Mouse (Mus musculus) gastrocnemius, adult 18-20 months (tissue): Measurements from ENCODE around the gene Tyw5. TPM values are rescaled to one million over a fixed set of nuclear protein-coding genes. Genes with fewer than 3 reads are reported as not detected.

Experiments
- DNase-seq: peaks from one replicate; pipeline ENCODE4 v3.0.0; 2021; ENCODE audit warnings: low spot score
- long read RNA-seq, 2 experiments: library from polyadenylated mRNA; stranded (forward); transcript quantifications; one replicate each; pipeline ENCODE4 v2.0.0; 2021
- total RNA-seq, 2 experiments: library from RNA; stranded (reverse); gene quantifications; 2 replicates each; pipeline ENCODE4 v1.2.3; 2021

The Tyw5 gene
- 1 to 10 TPM; 2.5 to 3.9 TPM for total RNA-seq
- long read RNA-seq, experiment 1, result 0 reads
- long read RNA-seq, experiment 2, partial matches to known transcripts, result 0 of 3 reads
- long read RNA-seq, experiment 2, other reads (novel, unspliced or antisense), result 1 of 3 reads

DNA sequence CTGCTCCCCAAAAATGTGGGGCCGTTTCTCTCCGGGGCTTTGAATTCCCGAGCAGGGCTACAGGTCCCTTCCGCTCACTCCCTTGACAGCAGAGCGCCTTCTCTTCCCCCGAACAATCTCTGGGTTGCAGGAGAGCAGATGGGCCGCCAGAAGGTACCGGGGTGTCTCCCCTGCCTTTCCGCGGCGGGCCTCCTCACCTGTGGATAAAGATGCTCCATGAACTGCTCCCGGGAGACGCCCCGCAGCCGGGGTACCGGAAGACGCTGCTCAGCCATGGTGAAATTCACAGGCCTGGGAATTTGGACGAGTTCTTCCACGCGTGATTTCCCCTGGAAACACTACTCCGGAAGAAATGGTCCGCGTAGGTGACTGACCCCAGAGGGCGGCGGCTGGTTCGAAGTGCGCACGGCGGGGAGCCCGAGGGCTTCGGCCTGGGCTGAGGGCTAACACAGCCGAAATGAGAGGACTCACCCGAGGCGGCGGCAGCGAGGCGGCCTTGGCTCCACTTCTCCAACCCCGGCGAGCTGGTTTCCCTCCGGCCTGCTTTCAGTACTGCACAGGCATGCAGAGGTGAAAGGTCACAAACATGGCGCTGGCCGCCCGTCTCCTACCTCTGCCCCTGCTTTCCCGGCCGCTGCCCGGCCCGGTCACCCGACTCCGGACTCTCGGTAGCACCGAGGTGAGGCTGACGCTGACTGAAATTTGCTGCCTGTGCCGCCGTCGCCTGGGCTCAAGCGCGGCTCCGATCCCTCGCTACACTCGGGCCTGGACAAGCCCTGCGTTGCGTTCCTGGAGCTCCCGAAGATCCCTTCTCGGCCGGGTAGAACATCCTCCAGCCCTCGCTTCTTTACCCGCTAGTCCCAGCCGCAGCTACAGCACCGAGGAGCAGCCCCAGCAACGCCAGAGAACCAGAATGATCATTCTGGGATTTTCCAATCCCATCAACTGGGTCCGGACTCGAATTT is at the start of gene Tyw5, which contains the start of gene Maip1:
TSS of gene Tyw5 (minus strand) at position 915 of the 965 bp plus-strand sequence.
TSS of gene Maip1 (plus strand) at position 142 of the 965 bp plus-strand sequence.
- peak; percentile 82 for DNase-seq

DNA sequence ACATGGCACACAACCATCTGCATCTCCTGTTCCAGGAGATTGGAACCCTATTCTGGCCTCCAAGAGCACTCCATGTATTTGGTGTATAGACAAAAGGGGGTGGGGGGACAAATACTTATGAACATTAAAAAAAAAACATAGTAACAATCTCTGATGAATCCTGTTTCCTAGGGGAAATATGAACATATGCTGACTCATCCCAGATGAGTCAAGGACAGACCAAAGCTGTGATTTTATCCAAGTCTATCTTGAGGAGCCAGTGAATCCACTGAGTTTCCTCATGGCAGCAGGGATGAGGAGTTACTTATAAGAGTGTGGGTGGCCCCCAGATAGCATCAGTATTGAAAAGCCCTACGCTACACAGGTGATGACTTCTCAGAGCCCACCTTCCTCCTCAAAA is 43.3 kb upstream of the Tyw5 start:
- no peak for DNase-seq

DNA sequence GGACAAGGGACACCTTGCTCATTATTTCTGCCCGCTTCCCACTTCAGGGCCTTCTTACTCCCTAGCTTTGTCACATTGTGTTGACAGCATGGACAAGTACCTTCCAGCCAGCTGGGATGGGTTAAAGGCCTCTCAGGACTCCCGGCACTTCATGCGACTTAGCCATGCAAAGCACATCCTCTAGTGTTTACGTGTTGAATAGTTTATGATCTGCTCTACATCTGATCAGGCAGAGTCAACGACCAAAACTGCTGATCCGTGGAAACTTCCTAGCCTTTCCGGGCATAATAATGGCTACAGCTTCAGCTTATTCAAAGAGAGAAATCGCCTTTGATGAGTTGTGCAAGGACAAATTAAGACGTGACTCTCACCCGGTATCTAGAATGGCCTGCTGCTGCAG is 38.8 kb upstream of the Tyw5 start:
- DNase-seq, result no peak

DNA sequence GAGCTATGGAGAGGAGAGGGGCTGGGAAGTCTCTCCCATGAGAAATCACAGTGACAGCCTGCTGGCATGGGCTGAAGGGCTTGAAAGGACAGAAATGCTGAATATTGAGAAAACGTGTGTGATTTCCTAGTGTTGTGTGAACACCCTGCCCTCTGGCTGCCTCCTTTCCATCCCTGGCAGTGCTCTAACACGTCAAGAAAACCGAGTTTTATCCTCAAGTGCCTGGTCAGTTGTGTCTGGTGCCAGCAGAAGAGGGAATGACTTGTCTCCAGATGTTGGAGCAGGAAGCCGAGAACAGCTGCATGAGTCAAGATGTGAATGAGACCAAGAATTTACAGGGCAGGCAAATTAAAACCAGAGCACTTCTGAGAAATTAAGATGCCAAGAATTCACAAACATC is 33.9 kb upstream of the Tyw5 start:
- peak; percentile 21 for DNase-seq

DNA sequence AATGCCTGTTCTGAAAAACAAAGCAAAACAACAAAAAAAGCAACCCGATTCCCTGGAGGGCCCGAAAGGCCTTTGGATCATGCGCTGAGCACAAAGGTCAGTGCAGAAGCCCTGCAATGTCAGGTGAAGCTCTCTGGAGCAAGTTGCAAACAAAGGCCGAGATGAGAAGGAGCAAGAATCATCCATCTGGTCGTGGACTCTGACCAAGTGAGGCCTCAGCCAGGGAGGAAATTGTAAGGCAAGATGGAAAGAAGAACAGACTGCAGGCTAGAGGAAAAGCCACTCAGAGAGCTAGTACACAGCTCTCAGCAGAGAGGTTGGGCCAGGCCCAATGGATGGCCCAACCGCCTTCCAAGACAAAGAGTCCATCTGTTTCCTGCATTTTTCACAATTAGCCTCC is 32.1 kb upstream of the Tyw5 start:
- peak; percentile 24 for DNase-seq

DNA sequence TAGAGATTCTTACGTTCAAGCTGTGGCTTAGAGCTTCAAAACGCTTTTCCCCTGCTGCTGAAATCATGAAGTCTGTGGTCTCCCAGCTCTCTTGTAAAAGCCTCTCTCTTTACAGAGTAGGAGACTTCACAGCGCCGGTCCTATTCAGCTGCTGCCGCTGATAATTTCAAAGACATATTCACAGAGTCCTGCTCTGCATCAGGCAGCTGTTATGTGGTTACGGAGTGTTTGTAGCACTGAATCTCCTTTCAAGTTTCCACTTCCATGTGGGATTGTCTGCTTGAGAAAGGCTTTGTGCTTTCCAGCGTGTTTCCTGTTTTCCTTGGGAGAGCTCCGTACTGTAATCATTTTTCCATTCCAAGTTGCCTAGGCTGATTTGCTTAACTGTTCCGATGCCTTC is 30.1 kb upstream of the Tyw5 start:
- peak; percentile 12 for DNase-seq

DNA sequence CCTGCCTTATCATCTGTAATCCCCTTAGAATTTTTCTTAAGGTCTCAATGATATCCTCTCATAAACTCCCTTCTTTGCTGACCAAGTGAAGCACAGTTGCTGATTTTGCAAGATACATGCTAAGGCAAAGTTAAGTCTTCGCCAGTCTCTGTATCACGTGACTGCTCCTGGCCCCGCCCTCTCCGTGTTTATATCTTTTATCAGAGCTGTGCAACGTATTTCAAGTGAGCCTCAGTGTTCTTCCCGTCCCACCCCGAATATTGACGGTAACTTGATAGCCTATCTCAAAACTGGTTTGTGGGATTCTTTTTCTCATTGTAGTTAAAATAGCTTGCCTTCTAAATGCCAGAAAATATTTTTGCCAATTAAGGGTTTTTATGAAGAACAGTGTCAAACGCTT is 29.5 kb upstream of the Tyw5 start:
- peak; percentile 64 for DNase-seq

DNA sequence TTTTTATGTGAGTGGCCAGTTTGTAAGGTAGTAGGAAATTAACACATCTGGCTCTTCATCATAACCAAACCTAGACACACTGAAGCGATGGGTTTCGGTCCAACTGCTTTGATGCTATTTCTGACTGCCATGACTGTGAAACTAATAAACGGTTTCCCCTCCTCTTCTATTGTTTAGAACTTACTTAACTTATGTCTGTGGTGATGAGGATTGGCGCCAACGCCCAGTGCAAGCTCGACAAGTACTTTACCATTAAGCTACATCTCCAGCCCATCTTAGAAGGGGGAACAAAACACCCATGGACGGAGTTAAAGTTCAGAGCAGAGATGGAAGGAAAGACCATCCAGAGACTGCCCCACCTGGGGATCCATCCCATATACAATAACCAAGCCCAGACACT is 26.2 kb upstream of the Tyw5 start:
- DNase-seq, result no peak

DNA sequence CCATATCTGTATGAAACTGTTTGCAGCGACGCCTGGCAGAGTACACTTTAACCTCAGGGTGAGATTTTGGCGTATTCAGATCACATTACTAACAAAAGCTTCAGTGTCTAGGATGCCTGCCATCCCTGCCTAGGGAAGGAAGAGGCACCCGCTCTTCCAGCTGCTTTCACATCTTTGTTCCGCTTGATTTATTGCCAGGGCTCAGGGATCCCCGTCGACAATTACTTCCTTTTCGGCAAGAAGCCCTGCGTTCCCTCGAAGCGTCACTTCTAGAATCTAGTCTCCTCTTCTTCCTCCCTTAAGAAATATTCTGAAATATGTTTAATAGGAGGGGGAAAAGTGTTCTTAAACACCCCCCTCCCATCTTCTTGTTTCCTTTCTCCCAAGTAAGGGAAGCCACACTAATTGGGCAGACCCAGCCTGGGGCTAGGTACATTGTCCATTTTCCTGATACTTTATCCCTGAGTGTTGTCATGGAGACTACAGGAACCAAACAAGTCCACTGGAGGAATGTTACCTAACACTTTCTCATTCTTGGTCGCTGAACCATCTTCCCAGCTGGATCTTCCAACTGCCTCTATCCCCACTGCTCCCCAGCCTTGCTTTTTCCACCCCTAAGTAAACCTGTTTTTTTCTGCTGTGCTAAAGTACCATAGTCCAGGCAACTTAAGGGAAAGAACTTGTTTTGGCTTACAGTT is 23.0 kb upstream of the Tyw5 start:
- DNase-seq, result no peak

DNA sequence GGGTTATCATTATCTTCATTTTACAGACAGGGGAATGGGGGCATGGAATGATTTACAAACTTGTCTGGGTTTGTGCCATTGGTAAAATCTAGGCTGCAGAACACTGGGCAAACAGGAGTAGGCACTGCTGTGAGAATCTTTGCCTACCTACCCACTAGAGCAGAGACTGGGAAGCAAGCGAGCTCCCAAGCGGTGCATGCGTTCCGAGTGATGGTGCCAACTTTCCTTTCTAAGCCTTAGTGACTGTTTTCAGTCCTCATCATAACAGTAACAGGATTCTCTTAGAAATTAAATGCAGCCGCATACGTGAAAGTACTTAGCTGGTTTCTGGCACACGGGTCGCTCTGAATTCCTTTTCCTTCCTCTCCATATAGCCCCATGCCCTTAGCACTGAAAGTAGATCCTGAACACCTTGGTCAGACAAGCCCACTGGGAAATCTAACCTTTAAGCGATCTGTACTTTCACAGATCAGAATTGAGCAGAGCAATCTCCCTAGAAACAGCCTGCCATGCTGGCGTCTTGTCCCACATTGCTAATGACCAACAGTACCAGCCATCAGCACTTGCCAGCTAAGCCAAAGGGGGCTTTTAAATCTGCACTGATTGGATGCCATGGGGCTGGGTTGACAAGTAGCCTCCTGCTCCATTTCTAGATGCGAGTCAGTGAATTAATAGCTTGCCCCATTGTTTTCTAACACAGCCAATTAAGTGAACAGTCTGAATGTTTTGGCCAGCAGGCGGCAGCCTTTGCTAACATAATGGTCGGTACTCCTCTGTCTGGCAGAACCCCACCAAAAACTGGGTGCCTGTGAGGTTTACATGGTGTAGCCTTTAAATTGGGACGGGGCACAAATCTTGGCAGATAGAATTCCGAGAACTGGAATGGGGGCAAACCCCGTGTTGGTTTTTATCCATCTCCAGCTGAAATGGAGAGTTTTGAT is 21.7 kb upstream of the Tyw5 start:
- DNase-seq, result peak; percentile 88

DNA sequence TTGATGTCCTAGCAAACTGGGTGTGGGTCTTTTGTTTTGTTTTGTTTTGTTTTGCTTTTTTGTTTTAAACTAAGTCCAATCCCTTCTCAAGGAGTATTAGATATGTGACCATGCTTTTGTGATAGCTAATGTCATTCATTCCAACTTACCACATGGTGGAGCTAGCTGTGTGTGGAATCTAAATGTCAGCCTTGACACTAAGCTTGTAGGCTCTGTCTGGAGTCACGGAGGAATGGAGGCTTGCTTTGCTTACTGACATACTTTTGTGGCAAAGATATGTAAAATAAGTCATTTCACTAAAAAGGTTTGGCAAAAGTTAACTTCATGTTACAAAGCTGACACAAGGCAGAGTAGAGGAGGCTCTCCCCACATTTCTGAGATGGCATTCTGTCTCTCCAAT is 16.8 kb upstream of the Tyw5 start:
- no peak for DNase-seq

DNA sequence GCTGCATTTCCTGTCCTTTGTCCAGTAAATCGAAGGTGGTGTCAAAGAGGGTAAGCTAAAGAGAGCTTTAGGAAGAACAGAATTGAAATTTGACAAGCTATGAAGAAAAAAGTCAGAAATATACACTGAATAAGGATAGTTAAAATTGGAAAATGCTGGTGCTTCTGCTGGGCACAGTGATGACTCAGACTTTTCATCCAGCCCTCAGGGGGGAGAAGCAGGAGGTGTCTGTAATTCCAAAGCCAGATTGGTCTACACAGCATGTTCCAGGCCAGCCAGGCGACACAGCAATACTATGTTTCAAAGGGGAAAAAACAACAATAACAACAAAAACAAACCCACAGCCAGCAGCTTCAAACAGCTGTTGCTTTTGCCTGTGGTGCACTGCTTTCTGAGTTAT is 6.5 kb upstream of the Tyw5 start:
- DNase-seq, result no peak

DNA sequence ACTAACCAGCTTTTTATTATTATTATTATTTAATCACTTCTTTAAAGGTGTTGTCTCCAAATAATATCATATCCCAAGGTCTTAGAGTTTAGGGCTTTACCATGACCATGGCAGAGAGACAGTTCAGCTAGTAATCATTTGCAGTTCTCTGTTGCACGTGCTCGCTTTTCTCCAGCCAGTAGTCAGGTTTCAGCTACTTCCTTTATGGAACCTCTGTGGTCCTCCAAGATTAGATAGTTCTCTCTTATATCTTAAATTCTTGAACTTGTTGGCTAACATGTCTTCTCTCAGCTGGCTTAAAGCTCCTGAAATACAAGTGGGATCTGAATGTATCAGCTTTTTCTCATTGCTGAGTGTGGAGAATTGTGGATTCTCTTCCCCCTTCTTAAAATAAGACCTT is 2.1 kb upstream of the Tyw5 start:
- DNase-seq, result no peak

DNA sequence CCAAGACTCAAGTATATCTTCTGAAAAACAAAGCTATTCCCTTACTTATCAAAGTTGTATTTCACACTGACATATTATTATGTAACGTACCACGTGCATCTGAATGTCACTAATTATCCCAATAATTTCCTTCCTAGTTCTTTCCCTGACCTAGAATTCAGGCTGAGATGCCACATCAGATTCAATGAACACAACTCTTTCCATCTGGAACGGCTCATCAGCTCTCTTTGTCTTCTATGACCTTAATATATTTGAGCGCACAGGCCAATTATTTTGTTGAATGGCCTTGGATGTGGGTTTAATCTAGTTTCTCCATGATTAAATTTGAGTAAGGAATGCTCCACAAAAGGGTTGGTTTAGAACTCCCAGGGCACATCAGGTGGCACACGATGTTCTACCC is 4.8 kb downstream of the Tyw5 start:
- no peak for DNase-seq

DNA sequence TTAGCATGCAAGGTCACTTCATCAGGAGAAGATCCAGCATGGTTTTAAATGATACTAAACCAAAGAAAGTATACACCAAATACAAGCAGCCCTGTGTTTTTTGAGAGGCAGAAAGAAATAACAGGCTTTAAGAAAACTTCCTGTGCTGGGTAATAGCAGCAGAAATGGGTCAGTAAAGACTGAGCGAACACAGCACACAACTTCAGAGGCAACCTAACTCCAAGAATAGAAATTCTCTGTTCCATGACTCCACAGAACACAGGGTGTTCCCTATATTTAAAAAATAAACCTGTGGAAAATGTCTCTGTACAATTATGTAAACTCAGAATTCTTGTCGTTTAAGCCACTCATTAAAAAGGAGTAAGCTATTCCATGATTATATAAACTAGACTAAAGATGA is 6.0 kb downstream of the Tyw5 start:
- DNase-seq, result no peak

DNA sequence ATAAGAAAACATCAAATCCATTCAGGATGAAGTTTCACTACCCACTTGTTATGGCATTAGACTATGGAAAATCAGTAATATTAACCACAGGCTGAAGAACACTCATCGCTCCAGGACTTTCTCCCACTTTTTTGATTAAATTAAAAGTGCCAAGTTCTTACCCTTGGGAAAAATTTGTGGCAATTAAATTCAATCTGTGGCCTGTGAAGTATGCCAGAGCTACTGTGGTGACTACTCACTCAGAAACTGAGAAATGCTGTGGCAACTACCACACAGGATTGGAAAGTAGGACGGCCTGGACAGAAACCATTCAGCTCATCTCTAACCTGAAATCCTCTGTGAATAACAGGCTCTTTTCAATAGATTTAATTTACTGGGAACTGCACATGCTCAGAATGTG is 6.6 kb downstream of the Tyw5 start:
- no peak for DNase-seq

DNA sequence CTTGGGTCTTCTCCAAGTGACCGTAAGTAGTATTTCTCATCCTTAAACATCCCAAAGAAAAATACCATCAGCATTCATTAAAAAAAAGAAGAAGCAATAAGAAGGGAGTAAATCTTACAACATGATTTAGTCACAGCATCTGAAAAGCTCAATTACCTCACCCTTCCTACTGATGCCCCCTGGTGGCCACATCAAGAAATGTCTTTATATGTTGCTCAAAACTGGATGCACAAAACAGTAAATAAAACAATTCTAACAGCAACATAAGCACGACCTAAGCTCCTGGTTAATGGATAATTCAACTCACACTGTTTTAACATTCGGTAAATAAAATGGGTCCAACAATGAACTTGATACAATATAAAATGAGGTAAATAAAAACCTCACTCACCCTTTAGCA is 12.8 kb downstream of the Tyw5 start:
- peak; percentile 51 for DNase-seq

DNA sequence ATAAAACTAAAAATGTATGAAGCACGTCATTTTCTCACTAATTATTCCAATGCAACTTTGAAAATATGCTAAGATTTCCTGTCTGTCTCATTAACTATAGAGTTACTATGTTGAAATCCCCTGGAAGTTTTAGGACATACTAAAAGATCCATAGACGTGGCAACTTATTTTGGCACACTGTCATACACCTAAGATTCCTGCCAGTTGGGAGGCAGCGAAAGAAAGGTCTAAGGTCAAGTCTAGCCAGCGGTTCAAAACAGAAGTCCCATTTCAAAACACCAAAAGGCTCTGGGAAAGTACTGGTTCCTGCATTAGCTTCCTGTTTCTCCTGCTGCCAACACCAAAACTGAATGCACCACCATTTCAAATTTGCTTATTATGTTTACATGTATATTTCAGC is 14.5 kb downstream of the Tyw5 start:
- no peak for DNase-seq

DNA sequence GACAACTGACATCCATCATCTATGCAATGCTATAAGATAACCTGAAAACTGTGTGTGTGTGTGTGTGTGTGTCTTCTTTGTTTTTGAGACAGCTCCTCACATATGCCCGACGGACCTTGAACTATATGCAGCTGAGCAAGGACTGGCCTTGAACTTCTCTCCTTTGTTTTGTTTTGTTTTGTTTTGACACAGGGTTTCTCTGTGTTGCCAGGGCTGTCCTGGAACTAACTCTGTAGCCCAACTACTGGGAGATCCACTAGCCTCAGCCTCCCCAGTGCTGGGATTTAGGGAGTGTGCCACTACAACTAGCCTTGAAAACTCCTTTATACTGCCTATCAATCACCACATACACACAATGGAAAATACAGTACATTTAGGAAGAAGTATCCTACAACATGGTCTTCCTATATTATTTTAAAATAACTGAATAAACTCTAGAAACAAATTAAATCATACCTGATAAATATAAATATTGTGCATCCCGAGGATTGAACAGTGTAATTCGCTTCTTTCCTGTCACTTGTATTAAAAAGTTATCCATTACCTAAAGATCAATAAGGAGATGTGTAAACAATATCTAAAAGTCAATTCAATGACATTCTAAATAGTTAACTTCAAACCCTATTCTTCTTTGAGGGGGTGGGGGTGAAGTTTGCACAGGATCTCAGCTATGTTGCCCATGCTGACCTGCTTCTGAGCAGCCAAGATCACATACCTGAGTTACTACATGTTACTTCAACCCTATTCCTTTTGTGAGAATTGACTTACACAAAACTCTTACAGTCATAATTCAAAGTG is 15.7 kb downstream of the Tyw5 start:
- DNase-seq, result no peak

DNA sequence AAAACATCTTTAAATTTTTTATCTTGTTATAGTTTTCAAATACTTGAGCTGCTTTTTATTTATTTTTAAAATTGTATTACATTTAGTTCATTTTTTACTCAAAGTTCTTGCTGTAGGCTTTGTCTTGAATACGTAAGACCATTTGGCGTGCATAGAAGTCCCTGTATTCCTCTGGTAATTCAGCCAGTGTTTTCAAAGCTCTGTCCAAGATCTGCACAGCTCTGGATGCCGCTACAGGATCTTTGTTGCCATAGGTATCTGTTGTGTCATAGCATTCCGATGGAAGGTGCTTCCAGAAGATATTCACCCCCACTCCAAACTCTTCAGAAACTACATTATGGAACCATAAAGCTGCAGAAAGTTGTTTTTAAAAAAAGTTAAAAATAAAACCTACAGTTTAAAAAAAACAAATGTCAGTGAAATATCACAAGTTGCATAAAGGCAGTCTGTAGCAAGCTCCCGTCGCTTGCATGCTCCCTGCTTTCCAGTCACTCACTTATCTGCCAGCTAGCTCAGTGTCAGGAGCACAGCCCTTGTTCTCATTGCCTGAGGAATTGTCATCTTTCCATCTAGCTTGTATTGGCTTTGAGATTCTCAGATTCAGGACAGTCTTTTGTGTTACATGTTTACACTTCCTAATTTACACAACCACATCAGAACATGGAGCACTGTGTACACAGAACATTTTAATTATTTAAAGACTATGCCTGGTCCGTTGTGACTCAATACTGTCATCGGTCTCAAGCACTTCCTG is 18.3 kb downstream of the Tyw5 start:
- DNase-seq, result no peak
